Comparison of ENCODE assay signal across 7 mouse cellular contexts in the genomic region with DNA sequence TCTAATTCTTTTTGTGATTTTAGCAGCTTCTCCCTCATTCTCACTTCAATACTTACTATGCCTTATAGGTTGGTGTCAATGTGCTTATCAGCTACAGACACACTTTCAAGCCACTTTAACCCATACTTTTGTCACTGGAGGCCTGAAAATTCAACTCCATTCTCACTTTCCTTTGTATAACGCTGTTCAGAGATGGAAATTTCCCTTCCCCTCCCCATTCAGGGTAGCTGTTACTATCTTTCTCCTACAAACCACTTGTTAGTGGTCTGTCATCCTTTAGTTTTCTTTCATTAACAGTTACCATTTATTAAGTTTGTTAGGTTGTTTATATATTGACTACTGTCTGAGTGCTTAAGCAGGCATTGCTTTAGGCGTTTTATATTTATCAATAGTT. TPM values are rescaled to one million over a fixed set of nuclear protein-coding genes. Genes with fewer than 3 reads are reported as not detected.
DNase-seq lines count a peak whose midpoint lies in the region; ATAC-seq and TF ChIP-seq lines count a peak whose summit lies in the region.

A gene (plus strand): TSS at position 7 of the 394 bp plus-strand sequence.

- ATAC-seq in G1E (ENCODE audit: extremely low read depth, insufficient number of reproducible peaks, low FRiP score, poor library complexity, severe bottlenecking): peak; percentile 23
- ATAC-seq in embryonic facial prominence, embryonic 15.5 days (ENCODE audit: insufficient number of reproducible peaks, low FRiP score, low TSS enrichment, low read depth): no peak
- no peak for ATAC-seq in heart, postnatal 0 days (ENCODE audit: insufficient read depth, low read depth)
- ATAC-seq in limb, embryonic 11.5 days (ENCODE audit: insufficient number of reproducible peaks, low FRiP score, low TSS enrichment, low read depth): no peak
- no peak for ATAC-seq in neutrophil, adult 5-6 weeks (ENCODE audit: extremely low read depth, insufficient number of reproducible peaks, low FRiP score, poor library complexity, severe bottlenecking)

- dilution Hi-C loops in CH12.LX (cut with MboI; ENCODE audit: extremely low pct_ligation_motif_present, extremely low pct_unique_long_range_greater_than_20kb, low sequenced_read_pairs): no loop called here

- peaks cover 24% of the 10 kb centered on the region for H3K79me2 ChIP-seq in CH12.LX (replicated peaks; ENCODE audit: control insufficient read depth, extremely low read depth, insufficient read depth, poor library complexity, severe bottlenecking)

- peak within 1 kb of the TSS; percentile 89 to 99 (median 92) for H3K4me3 ChIP-seq in CH12.LX (replicated peaks in 1 of 3; ENCODE audit: low read depth in 2 of 3, low read length in 2 of 3, poor library complexity in 1 of 3)
- peak within 1 kb of the TSS; percentile 98 for H3K4me3 ChIP-seq in G1E (ENCODE audit: low read depth, low read length)
- peak within 1 kb of the TSS; percentile 99 for H3K4me3 ChIP-seq in embryonic facial prominence, embryonic 15.5 days (replicated peaks)
- H3K4me3 ChIP-seq in heart, postnatal 0 days (ENCODE audit: low read depth, low read length): peak within 1 kb of the TSS; percentile 98
- peak within 1 kb of the TSS; percentile 90 for H3K4me3 ChIP-seq in limb, embryonic 11.5 days (ENCODE audit: low read depth, low read length)

- WGBS in embryonic facial prominence, embryonic 15.5 days: 38% methylated on average over 2 of the region's 2 CpGs
- 34% methylated on average over 2 of the region's 2 CpGs for WGBS in heart, postnatal 0 days
- WGBS in limb, embryonic 11.5 days: 47% methylated on average over 2 of the region's 2 CpGs

- peak within 1 kb of the TSS; percentile 84 for H3K4me2 ChIP-seq in CH12.LX (ENCODE audit: insufficient read depth, low read depth, poor library complexity, severe bottlenecking)
- peak within 1 kb of the TSS; percentile 58 for H3K4me2 ChIP-seq in embryonic facial prominence, embryonic 15.5 days (replicated peaks)
- peak within 1 kb of the TSS; percentile 72 for H3K4me2 ChIP-seq in heart, postnatal 0 days (ENCODE audit: low read depth, low read length)
- H3K4me2 ChIP-seq in limb, embryonic 11.5 days (ENCODE audit: low read depth, severe bottlenecking): peak within 1 kb of the TSS; percentile 40

- peak within 1 kb of the TSS; percentile 73 for H3K9ac ChIP-seq in CH12.LX (ENCODE audit: insufficient read depth, low read depth)
- peak within 1 kb of the TSS; percentile 97 for H3K9ac ChIP-seq in embryonic facial prominence, embryonic 15.5 days
- H3K9ac ChIP-seq in heart, postnatal 0 days (replicated peaks; ENCODE audit: low read depth, low read length): peak within 1 kb of the TSS; percentile 97
- H3K9ac ChIP-seq in limb, embryonic 11.5 days (ENCODE audit: low read length): peak within 1 kb of the TSS; percentile 98

- H3K27me3 ChIP-seq in CH12.LX (replicated peaks): no peaks in the 10 kb centered on the region
- H3K27me3 ChIP-seq in G1E (ENCODE audit: insufficient read depth, low read length): no peaks in the 10 kb centered on the region
- H3K27me3 ChIP-seq in embryonic facial prominence, embryonic 15.5 days: no peaks in the 10 kb centered on the region
- H3K27me3 ChIP-seq in heart, postnatal 0 days (ENCODE audit: control insufficient read depth, insufficient read depth, low read length): no peaks in the 10 kb centered on the region
- H3K27me3 ChIP-seq in limb, embryonic 11.5 days (ENCODE audit: control insufficient read depth, insufficient read depth, low read length): no peaks in the 10 kb centered on the region

- H3K9me3 ChIP-seq in CH12.LX (replicated peaks; ENCODE audit: low read length) (no peaks in the 10 kb centered on the region), G1E (replicated peaks) (no peaks in the 10 kb centered on the region)
- no peaks in the 10 kb centered on the region for H3K9me3 ChIP-seq in embryonic facial prominence, embryonic 15.5 days (replicated peaks)
- H3K9me3 ChIP-seq in heart, postnatal 0 days (replicated peaks; ENCODE audit: control insufficient read depth, low read length): no peaks in the 10 kb centered on the region
- H3K9me3 ChIP-seq in limb, embryonic 11.5 days (ENCODE audit: control insufficient read depth, low read length): no peaks in the 10 kb centered on the region

- TF ChIP-seq POLR2A in CH12.LX (IDR thresholded peaks at IDR 0.05; ENCODE audit: low read depth, low read length): no peak

- no peak for TF ChIP-seq CTCF in CH12.LX (conservative IDR thresholded peaks at IDR 0.05 in 1 of 2, IDR thresholded peaks at IDR 0.05 in 1 of 2; ENCODE audit: low read depth in 2 of 2, low read length in 2 of 2)
- TF ChIP-seq CTCF in G1E (IDR thresholded peaks at IDR 0.05; ENCODE audit: low read depth, low read length): no peak
- no peak for TF ChIP-seq CTCF in heart, postnatal 0 days (IDR thresholded peaks at IDR 0.05; ENCODE audit: low read depth)

- no peak for TF ChIP-seq EP300 in CH12.LX (IDR thresholded peaks at IDR 0.05; ENCODE audit: low read length)
- TF ChIP-seq EP300 in heart, postnatal 0 days (IDR thresholded peaks at IDR 0.05; ENCODE audit: low read depth): no peak

- H3K36me3 ChIP-seq in CH12.LX (replicated peaks in 1 of 2; ENCODE audit: control insufficient read depth in 1 of 2, insufficient read depth in 1 of 2, low read length in 1 of 2) (peaks cover 0 to 5% of the 10 kb centered on the region in 2 experiments), G1E (replicated peaks) (peaks cover 10% of the 10 kb centered on the region)
- no peaks in the 10 kb centered on the region for H3K36me3 ChIP-seq in embryonic facial prominence, embryonic 15.5 days
- H3K36me3 ChIP-seq in heart, postnatal 0 days (replicated peaks; ENCODE audit: control insufficient read depth, insufficient read depth, low read length): no peaks in the 10 kb centered on the region
- H3K36me3 ChIP-seq in limb, embryonic 11.5 days (ENCODE audit: control insufficient read depth, insufficient read depth, low read length): no peaks in the 10 kb centered on the region

- in situ Hi-C loops in CH12.LX (cut with MboI; ENCODE audit: low pct_ligation_motif_present, low pct_unique_long_range_greater_than_20kb, low sequenced_read_pairs): no loop called here

- peak; percentile 10 for DNase-seq in CH12.LX (ENCODE audit: extremely low read depth)
- peak; percentile 21 for DNase-seq in G1E (ENCODE audit: low spot score)
- DNase-seq in heart, postnatal 0 days (ENCODE audit: low spot score): no peak
- no peak for DNase-seq in limb, embryonic 11.5 days (ENCODE audit: low spot score)
- no peak for DNase-seq in cerebellum, adult 11 months

- peak within 1 kb of the TSS; percentile 67 for H3K27ac ChIP-seq in CH12.LX (ENCODE audit: insufficient read depth, low read depth)
- H3K27ac ChIP-seq in embryonic facial prominence, embryonic 15.5 days (replicated peaks): peak within 1 kb of the TSS; percentile 92
- peak within 1 kb of the TSS; percentile 97 for H3K27ac ChIP-seq in heart, postnatal 0 days (ENCODE audit: low read depth)
- H3K27ac ChIP-seq in limb, embryonic 11.5 days (replicated peaks; ENCODE audit: low read depth, low read length): peak within 1 kb of the TSS; percentile 83

- H3K4me1 ChIP-seq in CH12.LX (ENCODE audit: control insufficient read depth in 1 of 2, insufficient read depth in 2 of 2) (peaks cover 2 to 11% of the 10 kb centered on the region in 2 experiments; a peak in 3 of 4 replicates), G1E (ENCODE audit: insufficient read depth, low read depth, low read length) (peaks cover 15% of the 10 kb centered on the region)
- H3K4me1 ChIP-seq in embryonic facial prominence, embryonic 15.5 days: peaks cover 7% of the 10 kb centered on the region
- H3K4me1 ChIP-seq in heart, postnatal 0 days (ENCODE audit: control insufficient read depth, insufficient read depth): peaks cover 18% of the 10 kb centered on the region
- H3K4me1 ChIP-seq in limb, embryonic 11.5 days (ENCODE audit: control insufficient read depth, insufficient read depth, low read length): no peaks in the 10 kb centered on the region

- no peak for TF ChIP-seq RAD21 in CH12.LX (IDR thresholded peaks at IDR 0.05; ENCODE audit: low read depth, low read length)

TF ChIP-seq in CH12.LX, 34 proteins besides CTCF, POLR2A, EP300 and RAD21:
- TF ChIP-seq TBP (conservative IDR thresholded peaks at IDR 0.05; ENCODE audit: low read depth, low read length) (no peak), NELFE (IDR thresholded peaks at IDR 0.05; ENCODE audit: low read depth, low read length) (no peak), ZMIZ1 (IDR thresholded peaks at IDR 0.05; ENCODE audit: low read depth, low read length) (no peak), CHD1 (IDR thresholded peaks at IDR 0.05; ENCODE audit: low read depth, low read length) (no peak), UBTF (IDR thresholded peaks at IDR 0.05; ENCODE audit: low read depth, low read length) (no peak), ZC3H11A (IDR thresholded peaks at IDR 0.05; ENCODE audit: low read depth, low read length) (no peak), MEF2A (IDR thresholded peaks at IDR 0.05; ENCODE audit: borderline replicate concordance, low read depth, low read length) (no peak), SMC3 (IDR thresholded peaks at IDR 0.05; ENCODE audit: low read depth, low read length) (no peak), HCFC1 (IDR thresholded peaks at IDR 0.05; ENCODE audit: low read depth, low read length) (no peak), E2F4 (IDR thresholded peaks at IDR 0.05; ENCODE audit: insufficient replicate concordance, low read depth, low read length) (no peak), JUN (IDR thresholded peaks at IDR 0.05; ENCODE audit: insufficient read depth, low read depth, low read length) (no peak), MAFK (IDR thresholded peaks at IDR 0.05; ENCODE audit: insufficient replicate concordance, low read length) (no peak), MAX (IDR thresholded peaks at IDR 0.05; ENCODE audit: low read length) (no peak), TCF12 (IDR thresholded peaks at IDR 0.05; ENCODE audit: low read depth, low read length) (no peak)

RNA-seq across cellular contexts. Expression of the gene that starts here (rescaled TPM):
- total RNA-seq in CH12.LX (2012; rRNA removed) (19.7 and 25.7 TPM in 2 replicates), CH12.LX (2014; rRNA removed) (42.6 and 51.0 TPM in 2 replicates), G1E (2014; fragmentation: Nextera tagmentation) (48.2 and 51.0 TPM in 2 replicates), G1E (2017) (60.9 and 72.1 TPM in 2 replicates)
- polyA plus RNA-seq in CH12.LX (2012; ENCODE audit: insufficient read length, low read depth) (34.7 and 35.0 TPM in 2 replicates), G1E (2012) (8.3 and 9.0 TPM in 2 replicates)
- 69.0 and 75.2 TPM in 2 replicates for polyA plus RNA-seq in embryonic facial prominence, embryonic 15.5 days (2015; fragmentation: Nextera tagmentation; extraction: Ambion mirVana)
- total RNA-seq in heart, postnatal 0 days (2014; rRNA removed; ENCODE audit: low replicate concordance): 62.1 and 75.0 TPM in 2 replicates
- polyA plus RNA-seq in heart, postnatal 0 days (2015; fragmentation: Nextera tagmentation; extraction: Ambion mirVana): 33.8 and 35.9 TPM in 2 replicates
- polyA plus RNA-seq in limb, embryonic 11.5 days (2014; fragmentation: Nextera tagmentation; extraction: Ambion mirVana): 89.5 and 95.8 TPM in 2 replicates
- 43.5 and 49.4 TPM in 2 replicates for total RNA-seq in neutrophil, adult 5-6 weeks (2017)

Comparison
In these comparisons a context has a peak if more than half of its experiments do, and no peak if none do; other contexts are left out.
1. DNase-seq: peak in CH12.LX (single experiment) and G1E (single experiment); none in heart, postnatal 0 days (single experiment), limb, embryonic 11.5 days (single experiment) and cerebellum, adult 11 months (single experiment).
2. Peak in every context shown above with its lines, with median percentiles within 50 percentile points of each other: H3K27ac ChIP-seq, H3K4me2 ChIP-seq, H3K4me3 ChIP-seq and H3K9ac ChIP-seq.